Mouse (Mus musculus) spleen, adult 2 months (tissue): ENCODE data around the gene 1700020L24Rik.

ENCODE experiments used
- CTCF ChIP-seq: fragments of 200-500 bp; IDR thresholded peaks from 2 replicates; pipeline ENCODE4 v1.5.1; 2011; ENCODE audit warnings: mild to moderate bottlenecking, inconsistent platforms; ENCODE audit not compliant: insufficient read depth, insufficient read length, insufficient replicate concordance; ENCODE audit errors: extremely low read depth
- POLR2A ChIP-seq: fragments of 200-500 bp; IDR thresholded peaks from 2 replicates; pipeline ENCODE4 v1.6.1; 2011; ENCODE audit warnings: low read depth, low read length, inconsistent platforms

- TF ChIP-seq POLR2A, result no peak
- no peak for TF ChIP-seq CTCF
Measured at GRCm38 (mm10) chr11:83443824-83444223, 6.3 kb downstream of the 1700020L24Rik start.
